Mouse (Mus musculus) cortical plate, adult 2 months (tissue): ENCODE data around the gene Wdr27.

Experiments used
- CTCF ChIP-seq: fragments of 200-500 bp; IDR thresholded peaks from 2 replicates; pipeline ENCODE4 v1.5.1; 2011; ENCODE audit warnings: mild to moderate bottlenecking, control low read depth, low read length; ENCODE audit not compliant: insufficient read depth; ENCODE audit errors: extremely low read depth
- POLR2A ChIP-seq: fragments of 200-500 bp; IDR thresholded peaks from 2 replicates; pipeline ENCODE4 v1.6.1; 2011; ENCODE audit warnings: mild to moderate bottlenecking, low read length, control low read depth; ENCODE audit not compliant: insufficient read depth; ENCODE audit errors: extremely low read depth

DNA sequence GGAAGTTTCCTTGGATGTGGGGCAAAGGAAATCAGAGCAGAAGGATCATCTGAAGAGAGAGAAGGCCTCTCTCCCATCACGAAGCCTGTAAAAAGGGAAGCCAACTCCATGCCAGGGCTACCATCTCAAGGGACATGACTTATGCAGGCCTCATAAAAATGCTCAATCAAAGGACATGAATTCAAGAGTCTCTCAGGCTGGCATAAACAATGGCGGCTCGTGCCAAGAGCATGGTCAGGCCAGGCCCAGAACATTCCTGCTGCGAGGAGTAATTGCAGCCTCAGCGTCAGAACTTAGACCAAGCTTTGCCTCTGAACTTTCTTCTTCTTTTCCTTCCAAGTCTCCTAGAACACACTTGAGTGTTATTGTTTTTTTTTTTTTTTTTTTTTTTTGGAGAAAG is 163.6 kb downstream of the Wdr27 start:
- TF ChIP-seq CTCF (no peak), POLR2A (no peak)
